Mouse (Mus musculus) gastrocnemius, postnatal 14 days (tissue): ENCODE measurements around the gene Zc2hc1b. TPM values are rescaled to one million over a fixed set of nuclear protein-coding genes. Genes with fewer than 3 reads are reported as not detected.
"Not testable (repeated sequence)": the region's sequence is repeated elsewhere in the genome, so short reads cannot be mapped to it uniquely, and the experiment has no call there.

ENCODE experiments used
- DNase-seq: peaks from one replicate; pipeline ENCODE4 v3.0.0; 2021; ENCODE audit warnings: mixed read lengths
- intact Hi-C: fragments of 180-260 bp; cut with DNase I; formaldehyde crosslinking; loops from one replicate; pipeline ENCODE4 v1.15.1; 2025; ENCODE audit warnings: low total_unique reads
- long read RNA-seq, 2 experiments: library from polyadenylated mRNA; stranded (forward); transcript quantifications; one replicate each; pipeline ENCODE4 v2.0.0; 2021
- total RNA-seq, 2 experiments: library from RNA; stranded (reverse); gene quantifications; 2 replicates each; pipeline ENCODE4 v1.2.3; 2021

The Zc2hc1b gene
- total RNA-seq, result not detected
- long read RNA-seq, experiment 1, result 0 reads
- long read RNA-seq, experiment 2, result 0 reads

GRCm38 (mm10) chr10:13177973-13178624, at the start of gene Zc2hc1b:
Gene Zc2hc1b, minus strand, starts transcription at chr10:13178023.
- intact Hi-C loops, result no loop called here
- DNase-seq, result no peak

- no peak for DNase-seq
- intact Hi-C loops, result no loop called here
Observed at GRCm38 (mm10) chr10:13225377-13226063, 47.7 kb upstream of the Zc2hc1b start.

- intact Hi-C loops, result no loop called here
- DNase-seq, result no peak
Observed at GRCm38 (mm10) chr10:13222135-13222534, 44.3 kb upstream of the Zc2hc1b start.

- intact Hi-C loops, result no loop called here
- DNase-seq, result no peak
Observed at GRCm38 (mm10) chr10:13220061-13220460, 42.2 kb upstream of the Zc2hc1b start.

GRCm38 (mm10) chr10:13213956-13214355, 36.1 kb upstream of the Zc2hc1b start:
- intact Hi-C loops, result no loop called here
- DNase-seq, result no peak

- DNase-seq, result no peak
- intact Hi-C loops, result no loop called here
Observed at GRCm38 (mm10) chr10:13212829-13213228, 35.0 kb upstream of the Zc2hc1b start.

- DNase-seq, result no peak
- intact Hi-C loops, result no loop called here
Observed at GRCm38 (mm10) chr10:13212326-13212725, 34.5 kb upstream of the Zc2hc1b start.

GRCm38 (mm10) chr10:13209930-13210637, 32.3 kb upstream of the Zc2hc1b start:
- intact Hi-C loops, result no loop called here
- no peak for DNase-seq

- no peak for DNase-seq
- intact Hi-C loops, result no loop called here
Observed at GRCm38 (mm10) chr10:13209506-13209905, 31.7 kb upstream of the Zc2hc1b start.

GRCm38 (mm10) chr10:13209061-13209460, 31.2 kb upstream of the Zc2hc1b start:
- intact Hi-C loops, result no loop called here
- no peak for DNase-seq

GRCm38 (mm10) chr10:13201741-13202293, 24.0 kb upstream of the Zc2hc1b start:
- intact Hi-C loops, result no loop called here
- no peak for DNase-seq

- intact Hi-C loops, result no loop called here
- no peak for DNase-seq
Observed at GRCm38 (mm10) chr10:13200862-13201261, 23.0 kb upstream of the Zc2hc1b start.

- intact Hi-C loops, result no loop called here
- no peak for DNase-seq
Observed at GRCm38 (mm10) chr10:13199234-13199633, 21.4 kb upstream of the Zc2hc1b start.

GRCm38 (mm10) chr10:13196872-13197507, 19.2 kb upstream of the Zc2hc1b start:
- intact Hi-C loops, result no loop called here
- DNase-seq, result no peak

GRCm38 (mm10) chr10:13193496-13193895, 15.7 kb upstream of the Zc2hc1b start:
- DNase-seq, intact Hi-C loops: not testable (repeated sequence)

- peak; percentile 97 for DNase-seq
- intact Hi-C loops, result no loop called here
Observed at GRCm38 (mm10) chr10:13192731-13193351, 15.0 kb upstream of the Zc2hc1b start, which contains the start of gene Ltv1. Gene Ltv1, minus strand, starts transcription at chr10:13193168.

- intact Hi-C loops, result no loop called here
- no peak for DNase-seq
Observed at GRCm38 (mm10) chr10:13189881-13190280, 12.1 kb upstream of the Zc2hc1b start.

- intact Hi-C loops, result no loop called here
- DNase-seq, result no peak
Observed at GRCm38 (mm10) chr10:13186754-13187153, 8.9 kb upstream of the Zc2hc1b start.

GRCm38 (mm10) chr10:13184170-13184766, 6.4 kb upstream of the Zc2hc1b start:
- intact Hi-C loops, result no loop called here
- no peak for DNase-seq
